Mouse (Mus musculus): ENCODE measurements around the gene Vtcn1. TPM values are rescaled to one million over a fixed set of nuclear protein-coding genes. Genes with fewer than 3 reads are reported as not detected.

The Vtcn1 gene
- 0.30 TPM in 1 of 2 replicates, not detected in the other for polyA plus RNA-seq (2011; ENCODE audit: insufficient read depth, insufficient read length, low read depth, missing spikeins)

DNA sequence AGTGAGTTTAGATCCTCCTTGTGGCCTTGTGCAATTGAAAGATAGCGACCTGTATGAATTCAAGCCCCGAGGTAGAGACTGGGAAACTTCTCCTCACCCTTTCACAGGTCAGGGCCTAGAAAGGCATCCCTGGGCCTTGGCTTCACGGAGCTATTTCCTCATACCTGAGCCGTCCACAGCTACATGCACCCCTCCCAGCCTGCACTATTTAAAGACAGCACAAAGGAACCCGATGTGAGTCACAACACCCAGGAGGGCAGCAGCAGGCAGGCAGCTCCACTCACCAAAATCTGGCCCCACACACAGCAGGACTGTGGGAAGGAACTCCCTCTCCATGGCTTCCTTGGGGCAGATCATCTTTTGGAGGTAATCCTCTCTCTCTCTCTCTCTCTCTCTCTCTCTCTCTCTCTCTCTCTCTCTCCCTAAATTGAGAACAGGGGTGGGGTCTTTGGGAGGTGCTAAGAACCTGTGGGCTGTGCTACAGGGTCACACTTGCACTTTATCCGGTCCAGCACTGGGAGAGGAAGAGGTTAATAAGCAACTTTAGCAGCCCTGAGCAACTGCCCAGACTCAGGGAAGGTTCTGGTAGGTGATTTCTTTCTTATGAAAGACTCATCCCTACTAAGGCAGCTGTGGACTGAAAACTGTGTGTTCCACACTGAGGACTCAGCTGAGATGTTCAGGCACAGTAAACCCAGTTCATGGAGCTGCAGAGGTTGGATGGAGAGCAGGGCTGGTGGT lies at the start of gene Vtcn1:
TSS of gene Vtcn1 (plus strand) at position 235 of the 741 bp plus-strand sequence.
- no peak within 1 kb of the TSS for H3K27ac ChIP-seq (ENCODE audit: insufficient read depth, low read length)
- no peaks in the 10 kb centered on the region for H3K27me3 ChIP-seq (ENCODE audit: control insufficient read depth, insufficient read depth, low read length, poor library complexity, severe bottlenecking)
- TF ChIP-seq CTCF (IDR thresholded peaks at IDR 0.05; ENCODE audit: low read depth, low read length) (no peak), POLR2A (IDR thresholded peaks at IDR 0.05; ENCODE audit: insufficient read depth, low read length) (no peak), EP300 (IDR thresholded peaks at IDR 0.05; ENCODE audit: insufficient read depth, low read depth, low read length) (no peak)
- H3K9ac ChIP-seq (ENCODE audit: low read depth, poor library complexity, severe bottlenecking): no peak within 1 kb of the TSS
- H3K4me1 ChIP-seq (ENCODE audit: control insufficient read depth, insufficient read depth, low read length): peaks cover 2% of the 10 kb centered on the region
- no peaks in the 10 kb centered on the region for H3K9me3 ChIP-seq (replicated peaks; ENCODE audit: control insufficient read depth, insufficient read depth, low read length, poor library complexity, severe bottlenecking)
- H3K36me3 ChIP-seq (ENCODE audit: control insufficient read depth, insufficient read depth, low read length, poor library complexity, severe bottlenecking): no peaks in the 10 kb centered on the region
- H3K4me3 ChIP-seq (ENCODE audit: low read depth, low read length): no peak within 1 kb of the TSS

DNA sequence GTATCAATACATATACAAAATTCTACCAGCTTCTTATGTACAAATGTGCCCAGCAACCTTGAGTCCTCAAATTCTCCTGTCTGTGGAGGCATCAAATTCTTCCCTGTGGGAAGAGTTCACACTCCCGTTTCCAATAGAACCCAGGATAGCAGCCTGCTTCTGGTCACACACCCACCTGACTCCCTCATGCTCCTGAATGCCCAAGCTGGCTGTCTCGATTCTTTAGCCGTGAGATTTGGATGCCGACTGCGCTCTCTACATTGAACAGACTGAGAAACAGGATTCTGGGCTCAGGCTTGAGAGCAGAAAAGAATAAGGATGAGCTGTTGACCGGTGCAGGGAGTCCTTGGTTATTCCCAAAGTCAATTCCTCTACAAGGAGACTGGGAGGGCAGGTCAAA lies 48.3 kb upstream of the Vtcn1 start:
- Histone ChIP-seq H3K9ac (ENCODE audit: low read depth, poor library complexity, severe bottlenecking) (no peak overlapping the region), H3K4me3 (ENCODE audit: low read depth, low read length) (no peak overlapping the region), H3K9me3 (replicated peaks; ENCODE audit: control insufficient read depth, insufficient read depth, low read length, poor library complexity, severe bottlenecking) (no peaks in the 10 kb centered on the region), H3K4me1 (ENCODE audit: control insufficient read depth, insufficient read depth, low read length) (peaks cover 3% of the 10 kb centered on the region), H3K27ac (ENCODE audit: insufficient read depth, low read length) (no peak overlapping the region), H3K36me3 (ENCODE audit: control insufficient read depth, insufficient read depth, low read length, poor library complexity, severe bottlenecking) (no peaks in the 10 kb centered on the region), H3K27me3 (ENCODE audit: control insufficient read depth, insufficient read depth, low read length, poor library complexity, severe bottlenecking) (0 out of 2 replicates have a peak, but pooled peaks cover 2% of the 10 kb centered on the region)
- TF ChIP-seq CTCF (IDR thresholded peaks at IDR 0.05; ENCODE audit: low read depth, low read length): no peak
- TF ChIP-seq EP300 (IDR thresholded peaks at IDR 0.05; ENCODE audit: insufficient read depth, low read depth, low read length): no peak
- TF ChIP-seq POLR2A (IDR thresholded peaks at IDR 0.05; ENCODE audit: insufficient read depth, low read length): no peak

- Histone ChIP-seq H3K4me3 (ENCODE audit: low read depth, low read length) (no peak overlapping the region), H3K4me1 (ENCODE audit: control insufficient read depth, insufficient read depth, low read length) (peaks cover 3% of the 10 kb centered on the region), H3K9ac (ENCODE audit: low read depth, poor library complexity, severe bottlenecking) (no peak overlapping the region), H3K27me3 (ENCODE audit: control insufficient read depth, insufficient read depth, low read length, poor library complexity, severe bottlenecking) (0 out of 2 replicates have a peak, but pooled peaks cover 2% of the 10 kb centered on the region), H3K27ac (ENCODE audit: insufficient read depth, low read length) (no peak overlapping the region), H3K36me3 (ENCODE audit: control insufficient read depth, insufficient read depth, low read length, poor library complexity, severe bottlenecking) (no peaks in the 10 kb centered on the region), H3K9me3 (replicated peaks; ENCODE audit: control insufficient read depth, insufficient read depth, low read length, poor library complexity, severe bottlenecking) (no peaks in the 10 kb centered on the region)
- TF ChIP-seq CTCF (IDR thresholded peaks at IDR 0.05; ENCODE audit: low read depth, low read length) (no peak), POLR2A (IDR thresholded peaks at IDR 0.05; ENCODE audit: insufficient read depth, low read length) (no peak), EP300 (IDR thresholded peaks at IDR 0.05; ENCODE audit: insufficient read depth, low read depth, low read length) (no peak)
Measured at GRCm38 (mm10) chr3:100777568-100777967, 47.7 kb upstream of the Vtcn1 start.

GRCm38 (mm10) chr3:100786076-100786475 lies 39.2 kb upstream of the Vtcn1 start:
- Histone ChIP-seq H3K4me3 (ENCODE audit: low read depth, low read length) (no peak overlapping the region), H3K27ac (ENCODE audit: insufficient read depth, low read length) (no peak overlapping the region), H3K27me3 (ENCODE audit: control insufficient read depth, insufficient read depth, low read length, poor library complexity, severe bottlenecking) (0 out of 2 replicates have a peak, but pooled peaks cover 1% of the 10 kb centered on the region), H3K9ac (ENCODE audit: low read depth, poor library complexity, severe bottlenecking) (no peak overlapping the region), H3K9me3 (replicated peaks; ENCODE audit: control insufficient read depth, insufficient read depth, low read length, poor library complexity, severe bottlenecking) (no peaks in the 10 kb centered on the region), H3K4me1 (ENCODE audit: control insufficient read depth, insufficient read depth, low read length) (no peaks in the 10 kb centered on the region), H3K36me3 (ENCODE audit: control insufficient read depth, insufficient read depth, low read length, poor library complexity, severe bottlenecking) (no peaks in the 10 kb centered on the region)
- no peak for TF ChIP-seq EP300 (IDR thresholded peaks at IDR 0.05; ENCODE audit: insufficient read depth, low read depth, low read length)
- no peak for TF ChIP-seq CTCF (IDR thresholded peaks at IDR 0.05; ENCODE audit: low read depth, low read length)
- TF ChIP-seq POLR2A (IDR thresholded peaks at IDR 0.05; ENCODE audit: insufficient read depth, low read length): no peak

DNA sequence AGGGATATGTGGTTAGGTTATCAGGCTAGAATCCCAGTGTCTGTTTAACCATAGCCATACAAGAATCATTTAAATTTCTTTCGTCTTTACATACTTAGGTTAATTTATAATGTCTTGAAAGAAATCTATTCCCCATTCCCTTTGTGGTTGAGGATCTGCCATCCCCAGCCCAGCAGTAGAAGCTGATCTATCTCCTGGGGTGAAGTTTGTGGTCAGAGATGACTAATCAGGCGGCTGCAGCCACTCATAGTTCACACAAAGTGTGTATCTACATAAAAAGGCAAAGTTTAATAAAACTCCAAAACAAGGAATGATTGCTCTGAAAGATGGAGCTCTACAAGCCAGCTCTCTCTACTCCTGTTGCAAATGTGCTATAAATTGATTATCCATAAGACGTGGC lies 33.6 kb upstream of the Vtcn1 start:
- no peak overlapping the region for H3K9ac ChIP-seq (ENCODE audit: low read depth, poor library complexity, severe bottlenecking)

DNA sequence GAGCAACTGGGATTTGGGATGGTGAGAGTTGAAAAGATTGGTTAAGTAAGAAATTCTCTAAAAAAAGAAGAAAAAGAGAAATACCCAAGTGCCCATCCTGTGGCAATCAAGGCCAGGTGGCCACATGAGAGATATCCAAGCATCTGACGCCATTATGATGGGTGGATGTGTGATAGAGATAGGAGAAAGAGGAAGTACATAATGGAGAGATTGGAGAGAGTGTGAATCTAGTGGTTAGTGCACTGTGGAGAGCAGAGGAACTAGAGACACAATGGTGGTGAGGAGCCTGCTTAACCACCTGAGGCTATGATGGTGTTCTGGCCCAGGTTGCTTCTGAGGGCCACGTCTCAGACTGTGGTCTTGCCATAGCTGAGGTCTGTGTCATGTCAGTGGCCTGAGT lies 31.9 kb upstream of the Vtcn1 start:
- Histone ChIP-seq H3K9me3 (replicated peaks; ENCODE audit: control insufficient read depth, insufficient read depth, low read length, poor library complexity, severe bottlenecking) (no peaks in the 10 kb centered on the region), H3K36me3 (ENCODE audit: control insufficient read depth, insufficient read depth, low read length, poor library complexity, severe bottlenecking) (no peaks in the 10 kb centered on the region), H3K4me3 (ENCODE audit: low read depth, low read length) (no peak overlapping the region), H3K27me3 (ENCODE audit: control insufficient read depth, insufficient read depth, low read length, poor library complexity, severe bottlenecking) (no peaks in the 10 kb centered on the region), H3K27ac (ENCODE audit: insufficient read depth, low read length) (no peak overlapping the region), H3K4me1 (ENCODE audit: control insufficient read depth, insufficient read depth, low read length) (no peaks in the 10 kb centered on the region), H3K9ac (ENCODE audit: low read depth, poor library complexity, severe bottlenecking) (no peak overlapping the region)
- TF ChIP-seq EP300 (IDR thresholded peaks at IDR 0.05; ENCODE audit: insufficient read depth, low read depth, low read length) (no peak), CTCF (IDR thresholded peaks at IDR 0.05; ENCODE audit: low read depth, low read length) (no peak), POLR2A (IDR thresholded peaks at IDR 0.05; ENCODE audit: insufficient read depth, low read length) (no peak)

More for the DNA sequence above, 33.6 kb upstream of the Vtcn1 start:
- Histone ChIP-seq H3K4me1 (ENCODE audit: control insufficient read depth, insufficient read depth, low read length) (no peaks in the 10 kb centered on the region), H3K9me3 (replicated peaks; ENCODE audit: control insufficient read depth, insufficient read depth, low read length, poor library complexity, severe bottlenecking) (no peaks in the 10 kb centered on the region), H3K4me3 (ENCODE audit: low read depth, low read length) (no peak overlapping the region), H3K36me3 (ENCODE audit: control insufficient read depth, insufficient read depth, low read length, poor library complexity, severe bottlenecking) (no peaks in the 10 kb centered on the region), H3K27ac (ENCODE audit: insufficient read depth, low read length) (no peak overlapping the region), H3K27me3 (ENCODE audit: control insufficient read depth, insufficient read depth, low read length, poor library complexity, severe bottlenecking) (no peaks in the 10 kb centered on the region)
- TF ChIP-seq CTCF (IDR thresholded peaks at IDR 0.05; ENCODE audit: low read depth, low read length) (no peak), POLR2A (IDR thresholded peaks at IDR 0.05; ENCODE audit: insufficient read depth, low read length) (no peak), EP300 (IDR thresholded peaks at IDR 0.05; ENCODE audit: insufficient read depth, low read depth, low read length) (no peak)
